Mouse (Mus musculus) embryonic facial prominence, embryonic 12.5 days (tissue): Measurements from ENCODE around the gene Pafah1b2. TPM values are rescaled to one million over a fixed set of nuclear protein-coding genes. Genes with fewer than 3 reads are reported as not detected.

Experiments used
- ATAC-seq: fragments of 200-750 bp; cut with Nextera tagmentation; 2 replicates; pipeline ENCODE4 v1.8.0; 2017; ENCODE audit not compliant: insufficient number of reproducible peaks, insufficient read depth, low FRiP score, low TSS enrichment
- H3K27ac ChIP-seq: fragments of 300-500 bp; sonication (generic); 2 replicates; pipeline ENCODE4 v1.5.1; 2016; ENCODE audit warnings: mild to moderate bottlenecking
- H3K27me3 ChIP-seq: fragments of 300-500 bp; sonication (generic); 2 replicates; pipeline ENCODE4 v1.6.1; 2016; ENCODE audit warnings: mild to moderate bottlenecking, moderate library complexity
- H3K36me3 ChIP-seq: fragments of 300-500 bp; sonication (generic); 2 replicates; pipeline ENCODE4 v1.6.1; 2016; ENCODE audit warnings: mild to moderate bottlenecking
- H3K4me1 ChIP-seq: fragments of 300-500 bp; sonication (generic); 2 replicates; pipeline ENCODE4 v1.6.1; 2016
- H3K4me2 ChIP-seq: fragments of 300-500 bp; sonication (generic); replicated peaks from 2 replicates; pipeline ENCODE4 v1.6.1; 2016; ENCODE audit warnings: mild to moderate bottlenecking, moderate library complexity
- H3K4me3 ChIP-seq: fragments of 300-500 bp; sonication (generic); 2 replicates; pipeline ENCODE4 v1.5.1; 2016; ENCODE audit warnings: mild to moderate bottlenecking
- H3K9ac ChIP-seq: fragments of 300-500 bp; sonication (generic); 2 replicates; pipeline ENCODE4 v1.6.1; 2016; ENCODE audit warnings: mild to moderate bottlenecking, moderate library complexity
- H3K9me3 ChIP-seq: fragments of 300-500 bp; sonication (generic); 2 replicates; pipeline ENCODE4 v1.6.1; 2016; ENCODE audit warnings: mild to moderate bottlenecking, moderate library complexity
- WGBS: fragments of 180-500 bp; shearing (Covaris S2); methylation state at CpG from one replicate; pipeline ENCODE4 v1.1.7; 2016; 5-methylcytosine and 5-hydroxymethylcytosine counted together
- polyA plus RNA-seq: library from polyadenylated mRNA; unstranded; fragments of >200 nt; fragmentation: Nextera tagmentation; extraction: Ambion mirVana; gene quantifications from 2 replicates; pipeline ENCODE4 v1.2.1, GENCODE M21; 2016

Pafah1b2 gene
- polyA plus RNA-seq, 1 experiment from 2014 or later: 231 TPM

DNA sequence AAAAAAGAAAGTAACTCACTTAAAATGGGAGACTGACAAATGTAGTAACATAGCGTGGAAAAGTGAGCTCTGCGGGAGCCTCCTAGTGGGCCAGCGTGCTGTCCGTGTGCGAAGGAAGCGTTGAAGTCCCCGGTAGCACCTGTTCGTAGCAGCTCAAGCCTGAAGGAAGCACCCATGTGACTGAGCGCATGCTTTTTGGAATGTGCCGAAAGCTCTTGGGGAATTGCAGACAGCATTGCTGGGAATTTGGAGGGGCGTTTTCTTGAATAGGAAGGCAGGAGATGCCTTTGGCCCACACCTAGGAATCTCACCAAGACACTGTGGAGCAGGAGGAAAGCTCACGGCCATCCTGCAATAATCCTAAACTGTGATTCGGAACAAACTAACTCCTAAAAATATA lies 26.3 kb upstream of the Pafah1b2 start:
- Histone ChIP-seq H3K27ac (no peak overlapping the region), H3K9ac (no peak overlapping the region), H3K4me1 (peaks cover 9% of the 10 kb centered on the region), H3K4me3 (no peak overlapping the region), H3K36me3 (no peaks in the 10 kb centered on the region), H3K4me2 (no peak overlapping the region), H3K27me3 (no peaks in the 10 kb centered on the region), H3K9me3 (no peaks in the 10 kb centered on the region)
- WGBS: 94% methylated on average over 13 of the region's 13 CpGs
- no peak for ATAC-seq

DNA sequence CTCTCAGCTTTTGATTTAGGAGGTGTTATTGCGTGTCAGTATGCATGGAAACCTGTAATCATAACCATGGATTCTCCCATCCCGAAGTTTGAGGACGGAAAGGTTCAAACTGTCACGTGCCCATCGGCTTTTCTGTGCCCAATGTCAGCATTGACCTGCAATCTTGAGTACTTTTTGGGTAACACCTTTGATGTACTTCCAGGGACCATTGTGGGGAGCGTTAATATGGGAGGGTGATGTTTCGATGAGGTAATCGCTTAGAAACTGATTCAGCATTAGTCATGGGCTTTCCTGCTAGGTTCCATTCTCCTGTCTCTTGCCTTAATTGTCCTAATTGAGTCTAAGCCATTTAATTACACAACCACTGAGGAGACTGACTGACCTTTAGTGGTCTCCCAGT lies 24.4 kb upstream of the Pafah1b2 start:
- Histone ChIP-seq H3K4me1 (peaks cover 18% of the 10 kb centered on the region), H3K9me3 (no peaks in the 10 kb centered on the region), H3K9ac (no peak overlapping the region), H3K4me2 (no peak overlapping the region), H3K4me3 (no peak overlapping the region), H3K27me3 (no peaks in the 10 kb centered on the region), H3K36me3 (no peaks in the 10 kb centered on the region), H3K27ac (no peak overlapping the region)
- no peak for ATAC-seq
- 93% methylated on average over 8 of the region's 8 CpGs for WGBS

GRCm38 (mm10) chr9:46035290-46035871 lies 22.9 kb upstream of the Pafah1b2 start:
- H3K27ac ChIP-seq: no peak overlapping the region
- ATAC-seq: no peak

GRCm38 (mm10) chr9:46033862-46034261 lies 21.4 kb upstream of the Pafah1b2 start:
- Histone ChIP-seq H3K4me2 (no peak overlapping the region), H3K4me1 (peaks cover 40% of the 10 kb centered on the region), H3K9me3 (no peaks in the 10 kb centered on the region), H3K27me3 (no peaks in the 10 kb centered on the region), H3K4me3 (no peak overlapping the region), H3K36me3 (no peaks in the 10 kb centered on the region), H3K27ac (no peak overlapping the region), H3K9ac (no peak overlapping the region)
- WGBS: 84% methylated on average over 3 of the region's 3 CpGs
- ATAC-seq: no peak

More at GRCm38 (mm10) chr9:46035290-46035871, 22.9 kb upstream of the Pafah1b2 start:
- Histone ChIP-seq H3K9me3 (no peaks in the 10 kb centered on the region), H3K4me3 (no peak overlapping the region), H3K27me3 (no peaks in the 10 kb centered on the region), H3K4me2 (no peak overlapping the region), H3K4me1 (peaks cover 30% of the 10 kb centered on the region), H3K9ac (no peak overlapping the region), H3K36me3 (no peaks in the 10 kb centered on the region)
- 55% methylated on average over 9 of the region's 9 CpGs for WGBS

DNA sequence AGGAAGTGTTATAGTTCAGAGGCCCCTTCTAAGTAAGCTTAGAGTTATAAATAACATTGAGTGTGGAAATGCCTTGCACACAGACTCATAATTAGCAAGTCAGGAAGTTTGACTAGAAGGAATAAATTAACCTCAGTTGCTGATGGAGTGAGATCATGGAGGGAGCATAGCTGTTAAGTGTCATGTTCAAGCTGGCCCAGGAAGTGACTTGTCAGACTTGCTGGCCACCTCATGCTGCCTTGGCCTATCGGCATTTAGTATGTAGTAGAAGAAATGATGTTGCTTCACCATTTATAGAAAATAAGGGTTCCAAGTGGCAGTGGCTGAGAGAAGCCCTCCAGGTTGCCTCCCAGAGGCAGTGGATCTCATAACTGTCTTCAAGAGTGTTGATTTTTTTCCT lies 20.6 kb upstream of the Pafah1b2 start:
- H3K36me3 ChIP-seq: no peaks in the 10 kb centered on the region
- no peak overlapping the region for H3K27ac ChIP-seq
- H3K4me1 ChIP-seq: peaks cover 40% of the 10 kb centered on the region
- WGBS: 73% methylated on average over 1 of the region's 1 CpGs
- no peak overlapping the region for H3K4me2 ChIP-seq
- H3K4me3 ChIP-seq: no peak overlapping the region
- no peak overlapping the region for H3K9ac ChIP-seq
- H3K9me3 ChIP-seq: no peaks in the 10 kb centered on the region
- no peak for ATAC-seq
- H3K27me3 ChIP-seq: no peaks in the 10 kb centered on the region

- Histone ChIP-seq H3K4me3 (no peak overlapping the region), H3K27me3 (no peaks in the 10 kb centered on the region), H3K27ac (no peak overlapping the region), H3K9me3 (no peaks in the 10 kb centered on the region), H3K4me2 (no peak overlapping the region), H3K4me1 (peaks cover 40% of the 10 kb centered on the region), H3K9ac (no peak overlapping the region), H3K36me3 (no peaks in the 10 kb centered on the region)
- ATAC-seq: no peak
- 73% methylated on average over 6 of the region's 6 CpGs for WGBS
These were observed 19.7 kb upstream of the Pafah1b2 start for GRCm38 (mm10) chr9:46032190-46032589.

GRCm38 (mm10) chr9:46030968-46031367 lies 18.5 kb upstream of the Pafah1b2 start:
- 56% methylated on average over 6 of the region's 6 CpGs for WGBS

DNA sequence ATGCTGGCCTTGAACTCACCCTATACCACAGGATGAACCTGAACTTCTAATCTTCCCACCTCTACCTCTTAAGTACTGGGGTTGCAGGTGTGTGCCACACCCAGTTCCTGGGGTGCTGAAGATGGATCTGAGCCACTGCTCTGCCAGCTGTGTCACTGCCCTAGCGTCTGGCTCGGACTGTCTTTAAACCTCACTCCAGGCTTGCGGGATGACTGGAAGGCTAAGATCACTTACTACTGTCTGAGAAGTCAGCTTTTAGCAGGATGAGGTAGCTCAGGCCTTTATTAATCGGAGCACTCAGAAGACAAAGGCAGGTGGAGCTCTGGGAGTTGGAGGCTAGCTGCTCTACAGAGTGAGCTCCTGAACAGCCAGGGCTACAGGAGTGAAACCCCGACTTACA lies 17.7 kb upstream of the Pafah1b2 start:
- H3K9ac ChIP-seq: no peak overlapping the region
- ATAC-seq: no peak
- H3K4me1 ChIP-seq: peaks cover 35% of the 10 kb centered on the region
- no peaks in the 10 kb centered on the region for H3K27me3 ChIP-seq
- H3K9me3 ChIP-seq: no peaks in the 10 kb centered on the region
- no peak overlapping the region for H3K4me2 ChIP-seq
- no peak overlapping the region for H3K4me3 ChIP-seq
- no peak overlapping the region for H3K27ac ChIP-seq
- WGBS: 80% methylated on average over 5 of the region's 5 CpGs
- no peaks in the 10 kb centered on the region for H3K36me3 ChIP-seq

More at GRCm38 (mm10) chr9:46030968-46031367, 18.5 kb upstream of the Pafah1b2 start:
- Histone ChIP-seq H3K9me3 (no peaks in the 10 kb centered on the region), H3K9ac (no peak overlapping the region), H3K4me2 (no peak overlapping the region), H3K36me3 (no peaks in the 10 kb centered on the region), H3K27ac (no peak overlapping the region), H3K4me1 (peaks cover 40% of the 10 kb centered on the region), H3K4me3 (no peak overlapping the region), H3K27me3 (no peaks in the 10 kb centered on the region)
- no peak for ATAC-seq

- WGBS: 70% methylated on average over 6 of the region's 6 CpGs
These were observed 17.0 kb upstream of the Pafah1b2 start for GRCm38 (mm10) chr9:46029534-46029933.

GRCm38 (mm10) chr9:46027994-46028393 lies 15.5 kb upstream of the Pafah1b2 start:
- H3K4me1 ChIP-seq: peaks cover 33% of the 10 kb centered on the region; the same call in 1 of the 2 replicates
- H3K4me2 ChIP-seq: no peak overlapping the region
- H3K4me3 ChIP-seq: no peak overlapping the region
- no peak overlapping the region for H3K27ac ChIP-seq
- no peak for ATAC-seq
- no peaks in the 10 kb centered on the region for H3K9me3 ChIP-seq
- 59% methylated on average over 8 of the region's 8 CpGs for WGBS
- no peaks in the 10 kb centered on the region for H3K27me3 ChIP-seq
- no peaks in the 10 kb centered on the region for H3K36me3 ChIP-seq
- H3K9ac ChIP-seq: no peak overlapping the region

More at GRCm38 (mm10) chr9:46029534-46029933, 17.0 kb upstream of the Pafah1b2 start:
- no peak for ATAC-seq
- H3K27ac ChIP-seq: no peak overlapping the region
- H3K4me1 ChIP-seq: peaks cover 31% of the 10 kb centered on the region; the same call in 1 of the 2 replicates
- H3K9me3 ChIP-seq: no peaks in the 10 kb centered on the region
- no peaks in the 10 kb centered on the region for H3K27me3 ChIP-seq
- H3K36me3 ChIP-seq: no peaks in the 10 kb centered on the region
- no peak overlapping the region for H3K9ac ChIP-seq
- no peak overlapping the region for H3K4me2 ChIP-seq
- H3K4me3 ChIP-seq: no peak overlapping the region

DNA sequence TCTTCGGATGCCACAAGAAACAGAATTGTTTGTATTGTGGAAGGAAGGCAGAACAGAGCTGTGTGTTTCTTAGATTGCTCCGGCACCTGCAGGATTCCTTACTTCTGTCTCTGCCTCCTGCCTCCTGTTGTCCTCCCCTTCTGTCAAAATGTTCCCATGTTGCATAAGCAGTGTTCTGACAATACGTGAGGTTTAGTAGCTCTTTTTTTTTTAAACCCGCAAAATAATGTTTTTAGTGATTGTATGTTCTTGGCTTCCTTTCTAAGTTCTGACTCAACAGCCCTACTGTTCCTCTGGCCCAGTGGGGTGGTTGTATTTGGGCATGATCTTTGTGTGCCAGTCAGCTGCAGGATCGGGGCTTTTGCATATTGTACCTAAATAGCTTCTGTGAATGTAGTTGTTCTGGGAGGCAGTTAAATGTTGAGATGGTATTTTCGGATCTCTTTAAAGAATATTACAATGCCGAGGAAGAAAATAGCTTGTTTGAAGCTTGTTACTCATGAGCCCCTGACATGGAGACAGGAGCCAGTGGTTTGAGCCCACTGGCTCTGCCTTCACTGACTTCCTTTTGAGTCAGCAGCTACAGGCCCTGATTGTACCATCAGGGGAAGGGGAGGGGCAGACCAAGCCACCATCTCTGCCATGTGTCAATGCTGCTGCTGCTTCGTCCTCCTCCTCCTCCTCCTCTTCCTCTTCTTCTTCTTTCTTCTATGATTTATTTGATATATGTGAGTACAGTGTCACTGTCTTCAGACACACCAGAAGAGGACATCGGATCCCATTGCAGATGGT lies 13.8 kb upstream of the Pafah1b2 start:
- peaks cover 3% of the 10 kb centered on the region; the same call in 1 of the 2 replicates for H3K36me3 ChIP-seq
- no peak for ATAC-seq
- H3K4me1 ChIP-seq: peaks cover 19% of the 10 kb centered on the region; the same call in 1 of the 2 replicates

DNA sequence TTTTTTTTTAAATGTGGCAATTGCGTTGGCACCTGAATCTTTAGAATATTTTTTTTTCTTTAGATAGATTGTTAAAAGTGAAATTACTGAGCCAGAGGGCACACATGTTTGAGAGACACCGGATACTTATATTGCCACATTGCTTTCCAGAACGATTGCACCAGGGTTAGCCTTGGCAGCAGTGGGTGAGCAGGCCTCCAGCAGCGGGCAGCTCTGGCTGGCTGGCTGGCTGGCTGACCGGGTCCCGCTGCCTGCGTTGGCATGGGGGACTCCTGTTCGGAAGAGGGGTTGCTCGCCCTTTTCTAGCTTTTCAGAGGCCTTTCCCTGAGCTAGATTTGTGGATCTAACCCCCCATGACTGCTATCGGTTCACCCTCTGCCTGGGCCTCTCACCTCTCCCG lies 11.1 kb upstream of the Pafah1b2 start:
- ATAC-seq: no peak
- Histone ChIP-seq H3K27ac (no peak overlapping the region), H3K9me3 (no peaks in the 10 kb centered on the region), H3K4me3 (no peak overlapping the region), H3K4me1 (0 out of 2 replicates have a peak, but pooled peaks cover 2% of the 10 kb centered on the region), H3K9ac (no peak overlapping the region), H3K27me3 (no peaks in the 10 kb centered on the region), H3K36me3 (peaks cover 11% of the 10 kb centered on the region), H3K4me2 (no peak overlapping the region)
- 90% methylated on average over 11 of the region's 11 CpGs for WGBS

More for the DNA sequence above, 13.8 kb upstream of the Pafah1b2 start:
- H3K4me2 ChIP-seq: no peak overlapping the region
- no peak overlapping the region for H3K4me3 ChIP-seq
- WGBS: 88% methylated on average over 9 of the region's 9 CpGs
- no peaks in the 10 kb centered on the region for H3K27me3 ChIP-seq
- H3K27ac ChIP-seq: no peak overlapping the region
- no peak overlapping the region for H3K9ac ChIP-seq
- H3K9me3 ChIP-seq: no peaks in the 10 kb centered on the region
